Mouse (Mus musculus) testis, adult 2 months (tissue): Measurements from ENCODE around the gene Sema3c.

Source experiments
- CTCF ChIP-seq: fragments of 200-500 bp; IDR thresholded peaks from 2 replicates; pipeline ENCODE4 v1.5.1; 2012; ENCODE audit warnings: low read depth, mild to moderate bottlenecking, inconsistent platforms, low read length, moderate library complexity; ENCODE audit not compliant: control insufficient read depth, insufficient read depth, insufficient replicate concordance
- POLR2A ChIP-seq: fragments of 200-500 bp; IDR thresholded peaks from 2 replicates; pipeline ENCODE4 v1.6.1; 2012; ENCODE audit warnings: low read depth, mild to moderate bottlenecking, inconsistent platforms, low read length, moderate library complexity; ENCODE audit not compliant: control insufficient read depth

DNA sequence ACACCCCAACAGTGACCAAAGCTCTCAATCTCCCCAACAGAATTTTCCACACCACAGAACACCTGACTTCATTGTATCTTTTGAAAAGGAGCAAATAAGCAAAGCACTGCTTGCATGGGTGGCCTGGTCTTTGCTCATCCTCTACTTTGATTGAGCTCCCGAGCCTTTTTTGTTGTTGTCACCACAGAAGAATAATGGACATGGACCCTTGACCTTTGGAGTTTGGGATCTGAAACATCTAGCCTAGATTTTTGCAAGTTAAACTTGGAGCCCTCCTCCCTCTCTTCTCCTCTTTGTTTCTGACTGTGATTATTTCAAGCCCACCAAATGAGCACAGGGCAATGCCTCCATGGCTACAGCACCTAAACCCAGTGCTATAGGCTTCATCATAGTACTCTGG is 54.5 kb downstream of the Sema3c start:
- no peak for TF ChIP-seq CTCF
- TF ChIP-seq POLR2A, result no peak
